Mouse (Mus musculus) liver, adult 2 months (tissue): ENCODE data around the gene Sumf1.

Experiments
- CTCF ChIP-seq: fragments of 200-500 bp; IDR thresholded peaks from 2 replicates; pipeline ENCODE4 v1.5.1; 2011; ENCODE audit warnings: low read depth, low read length, control low read depth
- POLR2A ChIP-seq: fragments of 200-500 bp; IDR thresholded peaks from 2 replicates; pipeline ENCODE4 v1.6.1; 2011; ENCODE audit warnings: low read length, control low read depth; ENCODE audit not compliant: insufficient read depth; ENCODE audit errors: extremely low read depth

- TF ChIP-seq CTCF, result no peak
- TF ChIP-seq POLR2A, result no peak
These were observed 39.0 kb upstream of the Sumf1 start for GRCm38 (mm10) chr6:108224361-108224760.
